Mouse (Mus musculus) myocyte (in vitro differentiated cells): Measurements from ENCODE around the gene Sh2d4b.
A peak's percentile ranks its signal among the peaks of the same experiment; 100 is the strongest.

Source experiments
- E2F4 ChIP-seq: IDR thresholded peaks from one replicate; pipeline ENCODE4 v1.6.1; 2011; ENCODE audit warnings: mild to moderate bottlenecking, control low read depth, moderate library complexity; ENCODE audit not compliant: insufficient read depth
- MAX ChIP-seq: IDR thresholded peaks from one replicate; pipeline ENCODE4 v1.6.1; 2011; ENCODE audit warnings: low read depth, mild to moderate bottlenecking, control low read depth
- MYOG ChIP-seq, 3 experiments: IDR thresholded peaks; one replicate each; pipeline ENCODE4 v1.6.1; 2011; ENCODE audit warnings: control low read depth in 2 of 3, low read depth in 2 of 3, mild to moderate bottlenecking in 2 of 3; ENCODE audit not compliant: insufficient read length in 2 of 3, control insufficient read depth in 1 of 3, insufficient read depth in 1 of 3
- POLR2A ChIP-seq: IDR thresholded peaks from one replicate; pipeline ENCODE4 v1.6.1; 2011; ENCODE audit warnings: low read depth, mild to moderate bottlenecking, control low read depth, moderate library complexity; ENCODE audit not compliant: insufficient read length
- POLR2AphosphoS2 ChIP-seq: IDR thresholded peaks from one replicate; pipeline ENCODE4 v1.6.1; 2011; ENCODE audit warnings: low read depth, control low read depth; ENCODE audit not compliant: insufficient read length
- SRF ChIP-seq: IDR thresholded peaks from one replicate; pipeline ENCODE4 v1.6.1; 2011; ENCODE audit warnings: low read depth; ENCODE audit not compliant: control insufficient read depth, insufficient read length
- TCF12 ChIP-seq: IDR thresholded peaks from one replicate; pipeline ENCODE4 v1.6.1; 2011; ENCODE audit warnings: mild to moderate bottlenecking, control low read depth; ENCODE audit not compliant: poor library complexity, insufficient read depth, severe bottlenecking
- USF1 ChIP-seq: IDR thresholded peaks from one replicate; pipeline ENCODE4 v1.6.1; 2011; ENCODE audit warnings: low read depth, mild to moderate bottlenecking, control low read depth, moderate library complexity

DNA sequence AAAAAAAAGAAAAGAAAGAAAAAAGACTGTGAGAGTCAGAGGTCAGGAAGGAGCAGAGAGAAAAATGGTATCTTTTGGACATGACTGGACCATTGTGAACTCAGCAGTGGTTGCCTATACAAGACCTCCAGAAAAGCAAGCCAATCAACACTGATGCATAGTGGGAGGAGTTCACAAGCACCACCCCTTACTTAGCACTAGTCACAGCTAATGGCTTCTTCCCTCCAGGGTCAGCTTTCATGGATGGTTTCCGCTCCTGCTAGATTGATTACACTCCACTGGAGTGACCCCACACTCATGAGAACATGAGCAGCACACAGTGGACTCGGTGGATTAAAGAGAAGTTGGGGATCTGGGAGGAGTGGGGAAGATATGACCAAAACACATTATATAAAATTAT, 7.2 kb upstream of the Sh2d4b start:
- TF ChIP-seq POLR2A, result no peak
- TF ChIP-seq POLR2AphosphoS2, result peak; percentile 28
- no peak for TF ChIP-seq E2F4
- TF ChIP-seq USF1, result no peak
- TF ChIP-seq MAX, result no peak
- TF ChIP-seq SRF, result no peak
- TF ChIP-seq MYOG (IDR thresholded peaks at IDR 0.05; ENCODE audit: control insufficient read depth in 1 of 3, insufficient read depth in 1 of 3, insufficient read length in 2 of 3, low read depth in 2 of 3), result no peak
- no peak for TF ChIP-seq TCF12
